Mouse (Mus musculus): ENCODE measurements around the gene Rccd1. TPM values are rescaled to one million over a fixed set of nuclear protein-coding genes. Genes with fewer than 3 reads are reported as not detected.
A peak's percentile ranks its signal among the peaks of the same experiment; 100 is the strongest.

Gene Rccd1
- polyA plus RNA-seq, 1 experiment from 2014 or later: 13.9 TPM

DNA sequence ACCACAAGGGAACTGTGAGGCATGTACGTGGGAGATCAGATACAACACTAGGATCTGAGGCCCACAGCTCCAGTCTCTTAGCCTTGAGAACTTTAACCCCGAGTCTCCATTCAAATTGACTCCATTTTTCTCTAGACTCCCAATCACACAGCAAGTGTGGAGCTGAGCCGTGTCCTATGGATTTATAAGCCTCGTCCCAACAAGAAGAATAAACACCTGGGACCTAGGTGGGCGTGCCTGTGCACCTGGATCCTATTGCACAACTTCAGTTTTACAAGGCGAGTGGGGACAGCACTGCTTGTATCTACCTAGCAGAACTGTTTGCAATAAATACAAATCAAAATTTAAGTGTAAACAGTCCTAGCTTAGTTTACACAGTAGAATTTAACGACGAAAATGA, 918 bp downstream of the Rccd1 start:
- no peak for ATAC-seq (replicated peaks)

GRCm38 (mm10) chr7:80319846-80320496, 4.3 kb downstream of the Rccd1 start:
- Histone ChIP-seq H3K4me2 (no peak overlapping the region), H3K9ac (no peak overlapping the region), H3K27ac (no peak overlapping the region), H3K36me3 (replicated peaks) (peaks cover 8% of the 10 kb centered on the region), H3K4me1 (peaks cover 22% of the 10 kb centered on the region), H3K9me3 (no peaks in the 10 kb centered on the region), H3K4me3 (no peak overlapping the region), H3K27me3 (replicated peaks) (no peaks in the 10 kb centered on the region)
- no peak for ATAC-seq (replicated peaks)
- 85% methylated on average over 19 of the region's 19 CpGs for WGBS

More for the DNA sequence above, 918 bp downstream of the Rccd1 start:
- peaks cover 32% of the 10 kb centered on the region for H3K36me3 ChIP-seq (replicated peaks)
- H3K4me2 ChIP-seq: peak overlapping the region; percentile 71
- no peaks in the 10 kb centered on the region for H3K9me3 ChIP-seq
- 27% methylated on average over 8 of the region's 8 CpGs for WGBS
- H3K27ac ChIP-seq: peak overlapping the region; percentile 90; the same call in 1 of the 2 replicates
- no peaks in the 10 kb centered on the region for H3K27me3 ChIP-seq (replicated peaks)
- peak overlapping the region; percentile 66 for H3K4me3 ChIP-seq
- H3K9ac ChIP-seq: peak overlapping the region; percentile 60
- H3K4me1 ChIP-seq: peaks cover 26% of the 10 kb centered on the region

GRCm38 (mm10) chr7:80318670-80319069, 5.6 kb downstream of the Rccd1 start:
- no peak overlapping the region for H3K27ac ChIP-seq
- no peaks in the 10 kb centered on the region for H3K27me3 ChIP-seq (replicated peaks)
- peaks cover 20% of the 10 kb centered on the region for H3K4me1 ChIP-seq
- ATAC-seq (replicated peaks): no peak
- WGBS: 93% methylated on average over 4 of the region's 4 CpGs
- H3K4me2 ChIP-seq: no peak overlapping the region
- H3K9ac ChIP-seq: no peak overlapping the region
- no peaks in the 10 kb centered on the region for H3K9me3 ChIP-seq
- H3K36me3 ChIP-seq (replicated peaks): peaks cover 6% of the 10 kb centered on the region
- no peak overlapping the region for H3K4me3 ChIP-seq

DNA sequence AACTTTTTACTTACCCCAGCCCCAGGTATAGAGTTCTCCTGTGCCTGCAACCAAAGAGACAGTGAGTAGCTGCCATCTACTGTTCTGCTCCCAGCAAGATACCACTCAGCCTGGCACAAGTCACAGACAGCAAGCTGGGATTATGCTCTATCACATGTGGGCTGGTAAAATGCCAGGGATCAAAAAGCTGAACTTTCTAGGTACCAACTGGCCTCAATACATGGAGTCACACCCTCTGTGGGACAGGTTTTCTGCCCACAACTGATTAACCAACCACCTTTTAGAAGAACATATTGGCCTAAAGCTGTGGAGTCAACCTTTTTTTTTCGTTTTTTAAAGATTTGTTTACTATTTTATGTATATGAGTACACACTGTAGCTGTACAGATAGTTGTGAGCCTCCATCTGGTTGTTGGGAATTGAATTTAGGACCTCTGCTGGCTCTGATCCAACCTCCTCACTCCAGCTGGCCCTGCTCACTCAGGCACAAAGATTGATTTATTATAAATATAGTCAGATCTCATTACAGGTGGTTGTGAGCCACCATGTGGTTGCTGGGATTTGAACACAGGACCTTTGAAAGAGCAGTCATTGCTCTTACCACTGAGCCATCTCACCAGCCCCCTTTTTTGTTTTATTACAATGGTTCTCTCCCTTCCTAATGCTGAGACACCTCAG, 6.7 kb downstream of the Rccd1 start:
- H3K4me3 ChIP-seq: no peak overlapping the region
- H3K27me3 ChIP-seq (replicated peaks): no peaks in the 10 kb centered on the region
- no peak overlapping the region for H3K9ac ChIP-seq
- ATAC-seq (replicated peaks): no peak
- H3K4me2 ChIP-seq: no peak overlapping the region
- H3K9me3 ChIP-seq: no peaks in the 10 kb centered on the region
- no peak overlapping the region for H3K27ac ChIP-seq
- H3K36me3 ChIP-seq (replicated peaks): peaks cover 6% of the 10 kb centered on the region
- WGBS: 77% methylated on average over 1 of the region's 1 CpGs
- peaks cover 9% of the 10 kb centered on the region for H3K4me1 ChIP-seq

GRCm38 (mm10) chr7:80315733-80316132, 8.5 kb downstream of the Rccd1 start:
- WGBS: 82% methylated on average over 2 of the region's 2 CpGs
- no peak for ATAC-seq (replicated peaks)
- Histone ChIP-seq H3K9ac (no peak overlapping the region), H3K27ac (no peak overlapping the region), H3K9me3 (no peaks in the 10 kb centered on the region), H3K27me3 (replicated peaks) (no peaks in the 10 kb centered on the region), H3K4me2 (no peak overlapping the region), H3K36me3 (replicated peaks) (peaks cover 6% of the 10 kb centered on the region), H3K4me3 (no peak overlapping the region), H3K4me1 (no peaks in the 10 kb centered on the region)

DNA sequence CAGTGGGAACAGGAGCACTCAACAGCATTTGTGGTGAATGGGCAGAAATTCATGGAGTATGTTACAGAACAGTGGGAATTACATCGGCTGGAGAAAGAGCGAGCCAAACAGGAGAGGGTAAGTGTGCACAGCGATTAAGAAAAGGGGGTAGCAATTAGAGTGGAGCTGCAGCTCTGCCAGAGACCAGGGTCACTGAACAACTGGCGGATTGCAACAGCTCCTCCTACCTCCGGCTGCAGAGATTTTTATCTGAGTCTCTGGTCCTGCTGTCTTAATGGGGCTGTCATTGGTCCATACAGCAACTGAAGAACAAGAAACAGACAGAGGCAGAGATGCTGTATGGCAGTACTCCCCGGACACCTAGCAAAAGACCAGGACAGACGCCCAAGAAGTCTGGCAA, 13.5 kb downstream of the Rccd1 start:
- no peaks in the 10 kb centered on the region for H3K4me1 ChIP-seq
- H3K27me3 ChIP-seq (replicated peaks): no peaks in the 10 kb centered on the region
- 86% methylated on average over 7 of the region's 7 CpGs for WGBS
- H3K9ac ChIP-seq: no peak overlapping the region
- no peak overlapping the region for H3K27ac ChIP-seq
- H3K9me3 ChIP-seq: no peaks in the 10 kb centered on the region
- H3K36me3 ChIP-seq (replicated peaks): no peaks in the 10 kb centered on the region; the same call in none of the 2 replicates
- ATAC-seq (replicated peaks): no peak
- no peak overlapping the region for H3K4me2 ChIP-seq
- no peak overlapping the region for H3K4me3 ChIP-seq

- Histone ChIP-seq H3K9me3 (no peaks in the 10 kb centered on the region), H3K4me1 (no peaks in the 10 kb centered on the region), H3K9ac (no peak overlapping the region), H3K4me3 (no peak overlapping the region), H3K27ac (no peak overlapping the region), H3K36me3 (replicated peaks) (no peaks in the 10 kb centered on the region; the same call in 1 of the 2 replicates), H3K4me2 (no peak overlapping the region), H3K27me3 (replicated peaks) (no peaks in the 10 kb centered on the region)
- 75% methylated on average over 3 of the region's 3 CpGs for WGBS
- no peak for ATAC-seq (replicated peaks)
These were observed 16.5 kb downstream of the Rccd1 start for GRCm38 (mm10) chr7:80307766-80308165.

GRCm38 (mm10) chr7:80301522-80301921, 22.7 kb downstream of the Rccd1 start:
- H3K9ac ChIP-seq: no peak overlapping the region
- no peaks in the 10 kb centered on the region for H3K9me3 ChIP-seq
- no peaks in the 10 kb centered on the region for H3K4me1 ChIP-seq
- no peaks in the 10 kb centered on the region; the same call in 1 of the 2 replicates for H3K36me3 ChIP-seq (replicated peaks)
- H3K27ac ChIP-seq: no peak overlapping the region
- no peak for ATAC-seq (replicated peaks)
- WGBS: 86% methylated on average over 2 of the region's 2 CpGs
- no peak overlapping the region for H3K4me3 ChIP-seq
- H3K4me2 ChIP-seq: no peak overlapping the region
- no peaks in the 10 kb centered on the region for H3K27me3 ChIP-seq (replicated peaks)

- Histone ChIP-seq H3K4me2 (no peak overlapping the region), H3K36me3 (replicated peaks) (no peaks in the 10 kb centered on the region), H3K4me3 (no peak overlapping the region), H3K9ac (no peak overlapping the region), H3K27ac (no peak overlapping the region), H3K4me1 (peaks cover 5% of the 10 kb centered on the region), H3K27me3 (replicated peaks) (no peaks in the 10 kb centered on the region), H3K9me3 (no peaks in the 10 kb centered on the region)
- 92% methylated on average over 3 of the region's 3 CpGs for WGBS
- ATAC-seq (replicated peaks): no peak
These were observed 24.7 kb downstream of the Rccd1 start for GRCm38 (mm10) chr7:80299568-80299967.

- no peaks in the 10 kb centered on the region for H3K9me3 ChIP-seq
- no peak overlapping the region for H3K4me3 ChIP-seq
- H3K4me1 ChIP-seq: peaks cover 5% of the 10 kb centered on the region
- no peaks in the 10 kb centered on the region for H3K27me3 ChIP-seq (replicated peaks)
- ATAC-seq (replicated peaks): no peak
- no peak overlapping the region for H3K9ac ChIP-seq
- no peak overlapping the region for H3K27ac ChIP-seq
- no peaks in the 10 kb centered on the region for H3K36me3 ChIP-seq (replicated peaks)
- no peak overlapping the region for H3K4me2 ChIP-seq
- 96% methylated on average over 4 of the region's 4 CpGs for WGBS
These were observed 25.5 kb downstream of the Rccd1 start for GRCm38 (mm10) chr7:80298754-80299153.

DNA sequence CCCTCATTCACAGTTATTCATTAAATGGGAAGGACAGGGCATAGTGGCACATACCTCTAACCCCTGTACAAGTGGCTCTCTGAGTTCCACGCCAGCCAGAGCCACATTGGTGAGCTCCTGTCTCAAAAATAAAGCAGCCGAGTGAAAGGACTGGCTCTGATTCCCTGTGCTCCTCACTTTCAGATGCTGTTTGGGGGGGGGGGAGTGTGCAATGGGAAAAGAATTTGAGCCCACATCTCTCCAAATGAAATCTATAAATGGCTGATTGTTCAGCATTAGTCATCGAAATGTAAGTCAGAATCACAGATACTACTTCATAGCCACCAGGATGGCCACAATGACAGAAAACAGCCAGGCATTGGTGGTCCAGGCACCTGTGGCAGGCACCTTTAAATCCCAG, 27.2 kb downstream of the Rccd1 start:
- Histone ChIP-seq H3K4me3 (no peak overlapping the region), H3K9ac (no peak overlapping the region), H3K4me1 (peaks cover 5% of the 10 kb centered on the region), H3K36me3 (replicated peaks) (no peaks in the 10 kb centered on the region), H3K27me3 (replicated peaks) (no peaks in the 10 kb centered on the region), H3K9me3 (no peaks in the 10 kb centered on the region), H3K27ac (no peak overlapping the region), H3K4me2 (no peak overlapping the region)
- 82% methylated on average over 3 of the region's 3 CpGs for WGBS
- ATAC-seq (replicated peaks): no peak

DNA sequence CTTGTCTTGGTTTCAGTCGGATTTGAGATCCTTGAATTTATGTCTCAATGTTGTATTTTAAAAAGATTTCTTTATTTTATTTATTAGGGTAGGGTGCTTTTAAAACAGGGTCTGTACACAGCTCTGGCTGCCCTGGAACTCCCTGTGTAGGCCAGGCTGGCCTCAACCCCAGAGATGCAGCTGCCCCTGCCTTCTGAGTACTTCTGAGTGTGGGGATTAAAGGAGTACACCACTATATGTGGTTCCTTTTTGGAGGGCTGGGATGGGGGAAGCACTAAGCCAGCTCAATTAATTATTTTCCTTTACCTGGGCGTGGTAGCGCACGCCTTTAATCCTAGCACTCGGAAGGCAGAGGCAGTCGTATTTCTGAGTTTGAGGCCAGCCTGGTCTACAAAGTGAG, 27.8 kb downstream of the Rccd1 start:
- Histone ChIP-seq H3K36me3 (replicated peaks) (no peaks in the 10 kb centered on the region), H3K27me3 (replicated peaks) (no peaks in the 10 kb centered on the region), H3K4me2 (no peak overlapping the region), H3K4me3 (no peak overlapping the region), H3K27ac (no peak overlapping the region), H3K9ac (no peak overlapping the region), H3K9me3 (no peaks in the 10 kb centered on the region), H3K4me1 (peaks cover 5% of the 10 kb centered on the region)
- no peak for ATAC-seq (replicated peaks)
- 92% methylated on average over 6 of the region's 6 CpGs for WGBS
